Mouse (Mus musculus) MEL (cell line): ENCODE measurements at regions not wholly inside any gene's neighbourhood (a gene's known extent, or its start where the extent isn't known, plus 50 kb on each side); places are given as distances from the start of the nearest gene placed in this dataset.

Experiments
- DNase-seq: peaks from one replicate; pipeline ENCODE4 v3.0.0; 2011; ENCODE audit warnings: low read depth, low spot score
- H3K27ac ChIP-seq: 2 replicates; pipeline ENCODE4 v1.5.1; 2012; ENCODE audit warnings: low read depth, mild to moderate bottlenecking, control low read depth, low read length, moderate library complexity; ENCODE audit not compliant: control insufficient read depth
- H3K27me3 ChIP-seq, 2 experiments: fragments of 150-350 bp in 1 of 2; sonication (generic) in 1 of 2; 2 replicates each; pipeline ENCODE4 v1.6.1; 2012; ENCODE audit warnings: low read length in 2 of 2, mild to moderate bottlenecking in 2 of 2, improper control_type of control experiment in 1 of 2, moderate library complexity in 1 of 2; ENCODE audit not compliant: insufficient read depth in 2 of 2, control insufficient read depth in 1 of 2
- H3K36me3 ChIP-seq, 2 experiments: 2 replicates each; pipeline ENCODE4 v1.6.1; 2012 to 2014; ENCODE audit warnings: low read length in 2 of 2, improper control_type of control experiment in 1 of 2, inconsistent platforms in 1 of 2, mild to moderate bottlenecking in 1 of 2; ENCODE audit not compliant: insufficient read depth in 2 of 2, control insufficient read depth in 1 of 2
- H3K4me1 ChIP-seq, 2 experiments: fragments of 150-350 bp in 1 of 2; sonication (generic) in 1 of 2; 2 replicates each; pipeline ENCODE4 v1.6.1; 2012; ENCODE audit warnings: low read length in 2 of 2, improper control_type of control experiment in 1 of 2, mild to moderate bottlenecking in 1 of 2; ENCODE audit not compliant: insufficient read depth in 2 of 2, control insufficient read depth in 1 of 2
- H3K4me3 ChIP-seq, 2 experiments: fragments of 150-350 bp in 1 of 2; sonication (generic) in 1 of 2; 2 replicates each; pipeline ENCODE4 v1.5.1; 2012; ENCODE audit warnings: low read depth in 2 of 2, low read length in 2 of 2, mild to moderate bottlenecking in 2 of 2, moderate library complexity in 2 of 2, control low read depth in 1 of 2, improper control_type of control experiment in 1 of 2; ENCODE audit not compliant: control insufficient read depth in 1 of 2, insufficient read depth in 1 of 2
- H3K79me2 ChIP-seq: 2 replicates; pipeline ENCODE4 v1.6.1; 2012; ENCODE audit warnings: mild to moderate bottlenecking, low read length, moderate library complexity; ENCODE audit not compliant: control insufficient read depth, poor library complexity, insufficient read depth
- H3K9ac ChIP-seq: 2 replicates; pipeline ENCODE4 v1.6.1; 2012; ENCODE audit warnings: low read depth, mild to moderate bottlenecking, control low read depth, low read length, moderate library complexity; ENCODE audit not compliant: control insufficient read depth, poor library complexity, severe bottlenecking
- H3K9me3 ChIP-seq: fragments of 150-350 bp; sonication (generic); replicated peaks from 2 replicates; pipeline ENCODE4 v1.6.1; 2012; ENCODE audit warnings: mild to moderate bottlenecking, low read length, improper control_type of control experiment, moderate library complexity; ENCODE audit not compliant: insufficient read depth
- BHLHE40 ChIP-seq: IDR thresholded peaks from 2 replicates; pipeline ENCODE4 v1.6.1; 2012; ENCODE audit warnings: low read depth, mild to moderate bottlenecking, inconsistent platforms, low read length, improper control_type of control experiment, borderline replicate concordance
- CTCF ChIP-seq, 3 experiments: IDR thresholded peaks in 2 of 3; conservative IDR thresholded peaks in 1 of 3; 2 replicates each; pipeline ENCODE4 v1.5.1; 2011 to 2012; ENCODE audit warnings: low read length in 3 of 3, low read depth in 2 of 3, mild to moderate bottlenecking in 2 of 3, improper control_type of control experiment in 1 of 3, inconsistent platforms in 1 of 3, mixed read lengths in 1 of 3, moderate library complexity in 1 of 3; ENCODE audit not compliant: control insufficient read depth in 1 of 3, insufficient read depth in 1 of 3, poor library complexity in 1 of 3, severe bottlenecking in 1 of 3
- E2F4 ChIP-seq: IDR thresholded peaks from 2 replicates; pipeline ENCODE4 v1.6.1; 2011; ENCODE audit warnings: low read depth, low read length, improper control_type of control experiment, borderline replicate concordance
- ELF1 ChIP-seq: IDR thresholded peaks from 2 replicates; pipeline ENCODE4 v1.6.1; 2014; ENCODE audit warnings: low read depth, mild to moderate bottlenecking, inconsistent platforms, low read length, improper control_type of control experiment, moderate library complexity
- EP300 ChIP-seq, 2 experiments: IDR thresholded peaks; 2 replicates each; pipeline ENCODE4 v1.6.1; 2011; ENCODE audit warnings: improper control_type of control experiment in 2 of 2, low read length in 2 of 2, low read depth in 1 of 2, mild to moderate bottlenecking in 1 of 2
- ETS1 ChIP-seq: IDR thresholded peaks from 2 replicates; pipeline ENCODE4 v1.6.1; 2012; ENCODE audit warnings: low read depth, mild to moderate bottlenecking, inconsistent platforms, low read length, improper control_type of control experiment, moderate library complexity
- HCFC1 ChIP-seq: IDR thresholded peaks from 2 replicates; pipeline ENCODE4 v1.6.1; 2012; ENCODE audit warnings: low read depth, mild to moderate bottlenecking, inconsistent platforms, low read length, improper control_type of control experiment, moderate library complexity
- KAT2A ChIP-seq: conservative IDR thresholded peaks from 2 replicates; pipeline ENCODE4 v1.6.1; 2012; ENCODE audit warnings: low read depth, low read length, improper control_type of control experiment, inconsistent platforms
- MAX ChIP-seq: IDR thresholded peaks from 2 replicates; pipeline ENCODE4 v1.6.1; 2011; ENCODE audit warnings: low read length, improper control_type of control experiment
- MAZ ChIP-seq: IDR thresholded peaks from 2 replicates; pipeline ENCODE4 v1.6.1; 2012; ENCODE audit warnings: low read depth, mild to moderate bottlenecking, inconsistent platforms, low read length, improper control_type of control experiment
- MXI1 ChIP-seq: IDR thresholded peaks from 2 replicates; pipeline ENCODE4 v1.6.1; 2011; ENCODE audit warnings: mild to moderate bottlenecking, low read depth, low read length, improper control_type of control experiment
- MYB ChIP-seq: IDR thresholded peaks from 2 replicates; pipeline ENCODE4 v1.6.1; 2011; ENCODE audit warnings: mild to moderate bottlenecking, low read depth, low read length, improper control_type of control experiment
- MYC ChIP-seq: IDR thresholded peaks from 2 replicates; pipeline ENCODE4 v1.6.1; 2011; ENCODE audit warnings: low read depth, mild to moderate bottlenecking, low read length, improper control_type of control experiment, moderate library complexity
- NRF1 ChIP-seq: IDR thresholded peaks from 2 replicates; pipeline ENCODE4 v1.6.1; 2014; ENCODE audit warnings: low read depth, mild to moderate bottlenecking, inconsistent platforms, low read length, improper control_type of control experiment, moderate library complexity; ENCODE audit not compliant: poor library complexity, insufficient read depth, severe bottlenecking
- POLR2AphosphoS2 ChIP-seq: IDR thresholded peaks from 2 replicates; pipeline ENCODE4 v1.6.1; 2011; ENCODE audit warnings: low read length, improper control_type of control experiment
- RAD21 ChIP-seq: IDR thresholded peaks from 2 replicates; pipeline ENCODE4 v1.6.1; 2011; ENCODE audit warnings: mild to moderate bottlenecking, low read depth, low read length, improper control_type of control experiment
- RCOR1 ChIP-seq: IDR thresholded peaks from 2 replicates; pipeline ENCODE4 v1.6.1; 2012; ENCODE audit warnings: low read depth, mild to moderate bottlenecking, inconsistent platforms, low read length, improper control_type of control experiment
- SIN3A ChIP-seq: IDR thresholded peaks from 2 replicates; pipeline ENCODE4 v1.6.1; 2012; ENCODE audit warnings: low read length, improper control_type of control experiment, inconsistent platforms
- SMC3 ChIP-seq: IDR thresholded peaks from 2 replicates; pipeline ENCODE4 v1.6.1; 2011; ENCODE audit warnings: low read depth, low read length, improper control_type of control experiment
- TAL1 ChIP-seq: IDR thresholded peaks from 2 replicates; pipeline ENCODE4 v1.6.1; 2012; ENCODE audit warnings: mild to moderate bottlenecking, inconsistent platforms, low read length, moderate library complexity, mixed read lengths
- TBP ChIP-seq: IDR thresholded peaks from 2 replicates; pipeline ENCODE4 v1.8.0; 2011; ENCODE audit warnings: low read depth, low read length, improper control_type of control experiment
- TCF12 ChIP-seq: IDR thresholded peaks from 2 replicates; pipeline ENCODE4 v1.6.1; 2014; ENCODE audit warnings: low read depth, mild to moderate bottlenecking, inconsistent platforms, low read length, improper control_type of control experiment, moderate library complexity
- USF1 ChIP-seq: IDR thresholded peaks from 2 replicates; pipeline ENCODE4 v1.6.1; 2014; ENCODE audit warnings: low read depth, mild to moderate bottlenecking, inconsistent platforms, low read length, improper control_type of control experiment, moderate library complexity
- USF2 ChIP-seq, 2 experiments: IDR thresholded peaks; 2 replicates each; pipeline ENCODE4 v1.6.1; 2011 to 2012; ENCODE audit warnings: improper control_type of control experiment in 2 of 2, low read length in 2 of 2, borderline replicate concordance in 1 of 2, inconsistent platforms in 1 of 2, low read depth in 1 of 2, mild to moderate bottlenecking in 1 of 2; ENCODE audit not compliant: insufficient read depth in 1 of 2
- ZKSCAN1 ChIP-seq: IDR thresholded peaks from 2 replicates; pipeline ENCODE4 v1.6.1; 2012; ENCODE audit warnings: low read depth, mild to moderate bottlenecking, inconsistent platforms, low read length, improper control_type of control experiment, moderate library complexity
- ZMIZ1 ChIP-seq: IDR thresholded peaks from 2 replicates; pipeline ENCODE4 v1.6.1; 2012; ENCODE audit warnings: low read depth, mild to moderate bottlenecking, inconsistent platforms, low read length, improper control_type of control experiment, moderate library complexity

GRCm38 (mm10) chr15:67397269-67397668, 896.6 kb upstream of the Lrrc6 start:
- H3K4me1 ChIP-seq = peaks cover 31 to 35% of the 10 kb centered on the region in 2 experiments
- peaks cover 0 to 32% of the 10 kb centered on the region in 2 experiments; a peak in 2 of 4 replicates for H3K36me3 ChIP-seq
- H3K79me2 ChIP-seq = no peaks in the 10 kb centered on the region
- peak overlapping the region; percentile 31; the same call in 1 of the 2 replicates for H3K9ac ChIP-seq
- peak overlapping the region; percentile 80 for H3K27ac ChIP-seq
- DNase-seq = peak; percentile 71
- no peaks in the 10 kb centered on the region for H3K9me3 ChIP-seq
- peak overlapping the region in 1 of 2 experiments; percentile 20; a peak in 1 of 4 replicates for H3K4me3 ChIP-seq
- no peaks in the 10 kb centered on the region for H3K27me3 ChIP-seq
- TF ChIP-seq SIN3A (peak; percentile 72), USF1 (peak; percentile 15; the same call in 1 of the 2 replicates), MXI1 (peak; percentile 74; the same call in 1 of the 2 replicates), E2F4 (no peak), BHLHE40 (no peak), SMC3 (0 out of 2 replicates have a peak, but pooled peaks have one; percentile 1), ETS1 (peak; percentile 76), MYC (no peak), EP300 (IDR thresholded peaks at IDR 0.05; ENCODE audit: low read depth in 1 of 2, low read length in 2 of 2) (peak in 1 of 2 experiments; percentile 79; a peak in 3 of 4 replicates), ZMIZ1 (no peak), RAD21 (no peak), KAT2A (0 out of 2 replicates have a peak, but pooled peaks have one; percentile 39), TCF12 (peak; percentile 61; the same call in 1 of the 2 replicates), POLR2AphosphoS2 (peak; percentile 51; the same call in 1 of the 2 replicates), ELF1 (peak; percentile 58; the same call in 1 of the 2 replicates), MAX (peak; percentile 57)

DNA sequence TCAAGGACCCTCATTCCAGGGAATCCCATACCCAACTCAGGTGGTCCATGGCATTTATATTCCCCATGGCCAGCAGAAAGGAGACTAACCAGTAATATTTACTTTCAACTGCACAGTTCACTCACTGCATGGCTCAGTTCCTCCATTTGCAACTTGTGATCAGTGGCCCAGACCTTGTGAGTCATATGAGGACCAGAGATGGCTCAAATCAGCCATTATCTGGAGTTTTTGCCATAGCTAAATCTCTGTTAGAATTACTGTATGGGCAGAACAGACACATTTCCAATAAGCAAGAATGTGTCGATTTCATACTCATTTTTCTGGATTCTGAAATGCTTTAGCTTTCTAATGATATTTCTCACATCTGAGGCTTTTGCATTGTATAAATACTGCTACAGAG, 894.4 kb upstream of the Lrrc6 start:
- peaks cover 18 to 21% of the 10 kb centered on the region in 2 experiments for H3K4me1 ChIP-seq
- no peak for DNase-seq
- no peak overlapping the region for H3K9ac ChIP-seq
- H3K4me3 ChIP-seq = no peak overlapping the region
- no peak for TF ChIP-seq RCOR1
- TF ChIP-seq MYC = no peak
- TF ChIP-seq SMC3 = no peak
- TF ChIP-seq KAT2A = no peak
- no peak for TF ChIP-seq ZKSCAN1
- TF ChIP-seq TBP = no peak
- no peak for TF ChIP-seq MAZ
- TF ChIP-seq HCFC1 = no peak
- TF ChIP-seq MYB = no peak
- TF ChIP-seq USF2 (IDR thresholded peaks at IDR 0.05; ENCODE audit: borderline replicate concordance in 1 of 2, insufficient read depth in 1 of 2, low read depth in 1 of 2, low read length in 2 of 2) = no peak
- TF ChIP-seq ETS1 = no peak
- no peak for TF ChIP-seq NRF1
- TF ChIP-seq CTCF (IDR thresholded peaks at IDR 0.05 in 2 of 3, conservative IDR thresholded peaks at IDR 0.05 in 1 of 3; ENCODE audit: control insufficient read depth in 1 of 3, insufficient read depth in 1 of 3, low read depth in 2 of 3, low read length in 3 of 3, poor library complexity in 1 of 3, severe bottlenecking in 1 of 3) = no peak
- no peak for TF ChIP-seq TAL1
- H3K79me2 ChIP-seq = no peaks in the 10 kb centered on the region
- no peaks in the 10 kb centered on the region; a peak in 1 of 4 replicates for H3K27me3 ChIP-seq
- H3K9me3 ChIP-seq = no peaks in the 10 kb centered on the region
- no peak overlapping the region for H3K27ac ChIP-seq
- H3K36me3 ChIP-seq = peaks cover 0 to 19% of the 10 kb centered on the region in 2 experiments; a peak in 2 of 4 replicates
